Mouse (Mus musculus) megakaryocyte, adult 5-6 weeks (primary cell): ENCODE measurements around the gene Ydjc. TPM values are rescaled to one million over a fixed set of nuclear protein-coding genes. Genes with fewer than 3 reads are reported as not detected.
"Not testable (repeated sequence)": the region's sequence is repeated elsewhere in the genome, so short reads cannot be mapped to it uniquely, and the experiment has no call there.

Experiments
- ATAC-seq: 2 replicates; pipeline ENCODE4 v1.8.0; 2016; ENCODE audit warnings: mild to moderate bottlenecking, inconsistent platforms; ENCODE audit not compliant: poor library complexity, severe bottlenecking
- total RNA-seq, 2 experiments: library from RNA; stranded (forward) in 1 of 2; stranded (reverse) in 1 of 2; fragments of 153-499, 151-499 nt in 1 of 2; fragments of 221-1000, 200-1000 nt in 1 of 2; gene quantifications; 2 replicates each; pipeline versions ENCODE4 v1.2.3 to v1.2.4; 2015 to 2017

Gene Ydjc
- total RNA-seq, 2 experiments from 2014 or later = 5.2 to 7.0 TPM

DNA sequence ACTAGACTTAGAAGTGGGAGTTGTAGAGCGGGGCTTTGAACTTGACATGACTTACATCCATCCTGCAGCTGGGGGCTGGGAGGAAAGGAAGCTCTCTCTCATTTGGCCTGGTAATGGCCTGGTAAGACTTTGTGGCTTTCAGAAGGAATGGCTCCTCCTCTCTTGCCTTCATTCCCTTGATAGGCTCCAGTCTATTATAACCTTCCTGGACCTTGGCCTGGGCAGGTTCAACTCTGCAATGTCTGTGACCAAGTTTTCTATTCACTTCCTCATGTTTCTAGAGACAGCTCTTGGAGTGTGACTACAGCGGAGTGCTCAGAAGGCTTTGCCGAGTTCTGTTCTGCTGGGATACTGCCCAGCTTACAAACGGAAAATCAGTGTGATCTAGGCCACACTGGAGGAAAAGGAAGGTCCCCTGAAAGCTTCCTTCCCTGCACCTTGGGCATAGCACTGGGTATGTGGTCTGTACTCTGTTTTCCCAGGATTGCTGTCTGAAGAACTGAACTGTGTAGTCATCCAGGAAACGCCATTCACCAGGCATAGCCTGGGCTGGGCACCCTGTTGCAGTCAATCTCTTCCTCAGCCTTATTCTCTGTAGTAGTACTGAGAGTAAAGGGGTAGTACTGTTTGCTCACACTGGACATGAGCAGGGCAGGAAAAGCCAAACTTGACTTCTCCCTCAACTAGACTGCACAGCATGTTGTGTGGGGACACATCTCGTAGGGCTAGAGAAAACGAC lies 6.3 kb downstream of the Ydjc start:
- no peak for ATAC-seq

- ATAC-seq = no peak
These were observed 7.5 kb downstream of the Ydjc start for GRCm38 (mm10) chr16:17151874-17152273.

GRCm38 (mm10) chr16:17154346-17154745 lies 9.9 kb downstream of the Ydjc start:
- no peak for ATAC-seq

DNA sequence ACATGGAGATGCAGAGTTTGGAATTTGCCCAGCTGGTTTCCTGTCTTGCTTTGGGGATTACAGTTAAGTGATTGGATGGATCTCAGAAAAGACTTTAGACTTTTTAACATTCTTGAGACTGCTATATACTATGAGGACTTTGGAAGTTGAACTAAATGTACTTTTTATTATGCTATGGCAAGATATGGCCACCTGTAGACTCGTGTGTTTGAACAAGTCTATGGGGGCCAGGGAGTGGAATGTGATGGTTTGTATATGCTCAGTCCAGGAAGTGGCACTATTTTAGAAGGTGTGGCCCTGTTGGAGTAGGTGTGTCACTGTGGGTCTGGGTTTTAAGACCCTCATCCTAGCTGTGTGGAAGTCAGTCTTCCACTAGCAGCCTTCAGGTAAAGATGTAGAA lies 21.1 kb downstream of the Ydjc start:
- not testable (repeated sequence) for ATAC-seq

DNA sequence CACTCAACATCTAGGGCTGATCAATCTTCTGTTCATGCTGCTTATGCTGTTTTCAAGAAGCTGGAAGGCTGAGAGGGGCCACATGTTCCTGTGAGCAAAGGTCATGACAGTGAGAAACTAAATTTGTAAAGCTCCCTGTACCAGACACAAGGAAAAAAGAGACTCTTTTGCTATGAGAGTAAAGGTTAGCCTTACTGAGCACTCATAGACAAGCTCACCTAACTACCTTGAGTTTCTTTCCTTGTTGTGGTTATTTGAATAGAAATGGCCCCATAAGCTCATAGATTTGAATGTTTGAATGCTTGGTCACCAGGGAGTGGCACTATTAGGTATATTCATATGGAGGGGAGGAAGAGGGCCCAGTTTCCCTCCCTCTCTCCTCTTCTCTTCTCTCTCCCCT lies 22.8 kb downstream of the Ydjc start:
- ATAC-seq = no peak

DNA sequence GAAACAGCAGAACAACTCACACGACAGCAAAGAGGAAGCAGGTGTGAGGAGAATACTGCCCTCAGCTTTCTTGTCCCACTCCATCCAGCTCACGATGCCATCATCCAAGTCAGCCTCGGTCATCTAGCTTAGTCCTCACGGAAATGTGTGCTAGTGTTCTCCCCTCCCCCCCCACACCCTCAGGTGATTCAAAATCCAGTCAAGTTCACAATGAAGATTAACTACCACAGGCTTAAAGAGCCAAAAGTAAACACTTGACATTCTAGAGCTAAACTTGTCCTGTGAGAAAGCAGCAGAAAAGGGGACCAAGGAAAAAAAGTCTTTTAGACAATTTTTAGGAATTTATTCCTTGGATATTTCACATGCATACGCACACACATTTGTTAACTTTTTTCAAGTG lies 23.6 kb downstream of the Ydjc start:
- no peak for ATAC-seq

DNA sequence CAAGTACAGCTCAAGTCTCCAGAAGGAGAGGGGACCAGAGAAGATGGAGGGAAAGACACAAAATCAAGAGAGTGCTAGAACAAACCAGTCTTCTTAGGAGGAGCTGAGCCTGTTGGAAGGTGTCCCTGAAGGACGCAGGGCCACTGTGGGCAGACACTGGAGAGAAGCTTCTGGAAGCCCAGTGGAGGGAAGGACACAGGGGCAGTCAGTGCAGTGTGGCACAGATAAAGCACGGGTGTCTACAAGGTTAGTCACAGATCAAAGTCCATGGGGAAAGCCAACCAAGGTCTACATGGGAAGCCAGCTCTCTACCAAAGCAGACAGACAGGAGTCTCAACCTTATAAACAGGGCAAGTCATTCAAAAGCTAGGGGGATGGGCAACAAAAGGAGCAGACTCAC lies 31.3 kb downstream of the Ydjc start:
- ATAC-seq = no peak

- ATAC-seq = peak; percentile 67
These were observed 33.3 kb downstream of the Ydjc start for GRCm38 (mm10) chr16:17177623-17178170.

DNA sequence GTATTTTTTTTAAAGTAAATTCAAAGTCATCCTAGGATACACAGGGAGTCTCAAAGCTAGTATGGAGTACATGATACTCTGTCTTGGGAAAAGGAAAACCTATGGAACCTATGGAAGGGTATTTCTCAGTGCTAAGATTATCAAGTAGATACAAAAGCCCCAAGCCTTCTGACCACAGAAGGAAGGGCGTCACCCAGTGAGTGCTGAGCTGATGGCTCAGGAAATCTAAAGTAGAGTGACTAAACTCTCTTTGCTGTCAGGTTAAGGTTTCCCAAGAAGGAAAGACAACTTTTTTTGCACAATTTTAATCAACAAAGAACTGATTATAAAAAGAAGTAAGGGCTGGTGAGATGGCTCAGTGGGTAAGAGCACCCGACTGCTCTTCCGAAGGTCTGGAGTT lies 35.3 kb downstream of the Ydjc start:
- ATAC-seq = peak; percentile 25; the same call in 1 of the 2 replicates

DNA sequence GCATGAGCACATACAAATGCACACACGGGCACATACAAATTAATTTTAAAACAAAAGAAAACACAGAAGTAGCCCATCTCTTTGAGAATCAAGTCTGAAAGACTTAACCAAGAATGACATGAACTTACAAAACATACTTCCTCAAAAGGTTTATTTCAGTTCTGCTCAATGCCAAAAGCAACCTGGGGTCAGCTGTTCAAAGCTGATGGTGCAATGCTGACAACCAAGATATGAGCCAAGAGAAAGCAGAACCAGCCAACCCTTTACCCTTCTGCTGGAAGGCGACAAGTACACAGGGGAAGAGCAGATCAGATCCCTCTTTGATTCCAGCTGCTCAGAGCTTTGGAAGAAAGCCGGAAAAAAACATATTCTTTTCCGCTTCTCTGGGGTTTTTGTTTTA lies 37.0 kb downstream of the Ydjc start:
- peak; percentile 87 for ATAC-seq

DNA sequence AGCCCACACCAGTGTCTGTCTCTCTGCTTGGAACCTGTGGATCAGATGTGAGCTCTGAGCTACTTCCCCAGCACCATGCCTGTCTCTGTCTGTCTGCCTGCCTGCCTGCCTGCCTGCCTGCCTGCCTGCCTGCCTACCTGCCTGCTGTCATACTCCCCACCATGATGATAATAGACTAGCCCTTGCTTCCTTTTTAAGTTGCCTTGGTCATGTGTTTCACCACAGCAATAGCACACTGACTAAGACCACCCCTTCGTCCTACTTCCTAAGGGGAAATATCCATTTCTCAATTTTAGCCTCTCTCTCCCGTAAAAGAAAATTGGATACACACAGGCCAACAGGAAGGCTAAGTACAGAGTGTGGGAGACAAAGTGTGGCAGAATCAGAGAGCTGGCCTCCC lies 37.7 kb downstream of the Ydjc start:
- ATAC-seq = peak; percentile 29

DNA sequence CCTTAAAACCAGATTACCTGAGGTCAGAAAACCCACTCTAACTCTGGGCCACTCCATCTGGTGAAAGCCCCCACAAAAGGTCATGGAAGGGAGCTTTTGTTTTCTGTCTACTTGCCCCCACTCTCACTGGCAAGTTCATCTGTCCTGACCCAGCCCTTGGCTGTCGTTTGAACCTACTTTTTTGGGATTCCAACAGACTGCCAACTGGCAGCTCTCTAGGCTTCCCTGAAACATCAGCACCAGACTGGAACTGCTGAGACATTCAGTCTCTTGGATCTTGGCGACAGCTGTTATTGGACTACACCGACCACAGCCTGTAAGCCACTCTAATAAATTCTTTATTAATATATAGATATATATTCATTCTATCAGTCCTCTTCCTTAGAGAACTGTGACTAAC lies 38.6 kb downstream of the Ydjc start:
- ATAC-seq = no peak

- ATAC-seq = no peak
These were observed 41.1 kb downstream of the Ydjc start for GRCm38 (mm10) chr16:17185475-17185874.

DNA sequence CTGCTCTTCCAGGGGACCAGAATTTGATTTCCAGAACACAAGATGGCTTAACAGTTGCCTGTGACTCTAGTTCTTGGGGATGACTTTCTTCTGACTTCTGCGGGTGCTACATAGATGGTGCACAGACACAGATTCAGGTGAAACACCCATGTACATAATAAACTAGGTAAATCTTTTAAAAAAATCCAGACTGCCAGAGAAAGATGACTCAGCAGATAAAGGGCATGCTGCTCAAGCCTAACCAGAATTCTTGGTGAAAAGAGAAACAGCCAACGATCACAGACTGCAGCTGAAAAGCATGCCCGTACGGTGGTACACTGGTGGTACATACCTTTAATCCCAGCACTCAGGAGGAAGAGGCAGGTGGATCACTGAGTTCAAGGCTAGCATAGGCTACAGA lies 49.4 kb downstream of the Ydjc start:
- no peak for ATAC-seq

- ATAC-seq = peak; percentile 31
These were observed 55.9 kb downstream of the Ydjc start for GRCm38 (mm10) chr16:17200121-17200952.

GRCm38 (mm10) chr16:17200953-17201707 lies 56.7 kb downstream of the Ydjc start:
- ATAC-seq = peak; percentile 92

GRCm38 (mm10) chr16:17201977-17202376 lies 57.6 kb downstream of the Ydjc start:
- no peak for ATAC-seq

DNA sequence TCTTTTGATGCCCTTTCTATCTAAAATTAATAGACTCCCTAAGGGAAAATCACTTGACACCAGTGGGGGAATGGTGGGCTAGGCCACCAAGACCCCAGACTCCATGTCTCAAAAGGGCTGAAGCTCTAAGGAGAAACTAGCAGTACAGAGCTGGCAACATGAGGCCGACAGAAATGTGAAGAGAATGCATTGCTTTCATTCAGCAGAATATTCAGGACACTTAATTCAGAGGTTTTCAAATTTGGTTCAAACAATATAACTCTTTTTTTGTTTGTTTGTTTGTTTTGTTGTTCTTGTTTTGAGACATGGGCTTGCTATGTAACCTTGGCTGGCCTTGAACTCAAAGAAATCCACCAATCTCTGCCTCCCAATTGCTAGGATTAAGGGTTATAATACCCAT lies 58.1 kb downstream of the Ydjc start, which contains the start of gene Ube2l3:
Ube2l3 (minus strand) TSS at position 101 of the 400 bp plus-strand sequence.
- no peak for ATAC-seq

GRCm38 (mm10) chr16:17204990-17205389 lies 60.6 kb downstream of the Ydjc start:
- ATAC-seq = no peak

- peak; percentile 72 for ATAC-seq
These were observed 64.3 kb downstream of the Ydjc start, which contains the start of gene Rimbp3 for GRCm38 (mm10) chr16:17208389-17209361. Rimbp3 (plus strand) TSS chr16:17208603.
